Mouse (Mus musculus) skeletal muscle tissue, adult 2 months (tissue): ENCODE data around the gene Safb2.

ENCODE experiments used
- DNase-seq: peaks from one replicate; pipeline ENCODE4 v3.0.0-alpha.2; 2012; ENCODE audit warnings: low read depth, low spot score

Gene Safb2

GRCm38 (mm10) chr17:56560131-56560530 is 24.3 kb downstream of the Safb2 start:
- no peak for DNase-seq

- no peak for DNase-seq
Observed at GRCm38 (mm10) chr17:56559386-56559785, 25.0 kb downstream of the Safb2 start.

DNA sequence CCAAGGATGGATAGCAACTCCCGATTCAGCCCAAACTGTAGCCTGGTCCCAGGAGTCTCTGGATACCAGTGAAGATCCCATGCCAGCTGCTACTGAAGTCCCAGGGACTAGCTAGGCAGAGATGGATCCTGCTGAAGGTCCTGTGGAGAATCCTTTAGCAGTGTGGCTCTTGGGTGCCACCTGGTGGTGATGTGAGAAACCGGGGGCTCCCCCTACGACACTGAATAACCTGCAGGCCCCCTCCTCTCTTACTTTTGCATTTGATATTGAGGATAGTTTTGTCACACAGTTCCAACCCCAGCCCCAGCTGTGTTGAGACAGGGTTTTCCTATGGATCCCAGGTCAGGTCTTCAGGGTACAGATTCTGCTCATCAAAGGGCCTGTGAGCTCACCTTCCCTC is 25.9 kb downstream of the Safb2 start:
- DNase-seq, result peak; percentile 36

GRCm38 (mm10) chr17:56554122-56554551 is 30.2 kb downstream of the Safb2 start, which contains the start of gene Gm20219:
TSS of gene Gm20219 (minus strand) at chr17:56554387.
- no peak for DNase-seq

GRCm38 (mm10) chr17:56552781-56553363 is 31.5 kb downstream of the Safb2 start:
- DNase-seq, result peak; percentile 60

DNA sequence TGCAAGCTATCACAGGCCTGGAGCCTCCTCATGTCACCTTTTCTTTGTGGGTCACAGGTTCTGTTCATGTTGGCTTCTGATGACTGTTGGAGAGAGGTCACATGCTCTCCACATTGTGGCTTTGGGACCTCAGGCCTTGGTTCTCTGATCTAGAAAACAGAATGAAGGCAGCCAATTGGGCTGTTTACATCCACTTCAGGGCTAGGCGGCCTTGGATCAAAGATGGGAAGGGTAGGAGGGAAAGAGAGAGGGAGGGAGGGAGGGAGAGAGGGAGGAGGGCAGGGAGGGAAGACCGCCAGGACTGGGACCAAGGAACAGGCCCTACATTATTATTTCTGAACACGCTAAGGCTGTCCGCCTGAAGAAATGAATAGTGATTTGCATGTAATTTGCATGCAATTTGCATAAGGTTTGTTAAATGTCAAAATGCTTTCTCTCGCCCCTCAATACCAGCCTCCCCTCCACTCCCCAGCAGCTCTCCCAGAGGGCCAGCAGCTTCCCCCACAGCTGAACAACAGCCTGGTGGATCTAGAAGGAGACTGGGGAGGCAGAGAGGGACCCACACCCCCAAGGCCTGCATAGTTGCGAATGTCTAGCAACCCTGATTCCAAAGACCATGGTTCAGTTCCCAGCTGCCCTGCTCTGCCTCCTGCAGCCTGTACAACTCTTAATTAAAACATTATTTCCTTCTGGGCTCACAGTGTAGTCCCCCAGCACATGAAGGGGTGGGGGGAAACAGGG is 32.4 kb downstream of the Safb2 start:
- DNase-seq, result no peak

DNA sequence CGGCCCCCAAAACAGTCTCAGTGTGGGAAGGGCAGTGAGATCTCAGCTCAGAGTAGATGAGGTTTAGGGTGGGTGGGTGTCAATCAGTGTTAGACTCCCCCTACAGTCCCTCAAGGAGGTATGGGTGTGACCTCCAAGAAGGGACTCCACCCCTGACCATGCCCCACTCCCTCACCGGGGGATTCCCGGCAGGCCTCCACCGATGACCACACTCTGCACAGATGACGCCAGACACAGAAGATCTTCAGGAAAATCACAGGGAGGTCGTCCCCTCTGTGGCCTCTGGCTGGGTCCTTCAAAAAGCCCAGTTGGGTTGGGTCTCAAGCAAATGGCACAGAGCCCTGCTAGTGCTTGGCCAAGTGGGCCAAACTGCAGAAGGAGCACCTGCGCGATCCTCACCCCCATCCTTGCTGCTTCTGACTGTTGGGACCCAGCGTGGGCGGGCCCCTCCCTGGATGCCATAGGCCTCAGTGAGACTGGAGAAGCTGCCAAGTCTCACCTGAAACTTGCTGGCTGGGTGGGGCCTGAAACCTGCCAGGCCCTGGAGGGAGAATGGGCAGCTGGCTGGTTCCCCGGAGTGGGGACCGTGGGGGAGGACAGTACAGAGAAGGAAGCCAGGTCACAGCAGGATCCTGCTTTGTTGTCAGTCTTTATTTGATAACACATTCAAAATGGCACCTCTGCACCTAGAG is 33.5 kb downstream of the Safb2 start:
- DNase-seq, result no peak

DNA sequence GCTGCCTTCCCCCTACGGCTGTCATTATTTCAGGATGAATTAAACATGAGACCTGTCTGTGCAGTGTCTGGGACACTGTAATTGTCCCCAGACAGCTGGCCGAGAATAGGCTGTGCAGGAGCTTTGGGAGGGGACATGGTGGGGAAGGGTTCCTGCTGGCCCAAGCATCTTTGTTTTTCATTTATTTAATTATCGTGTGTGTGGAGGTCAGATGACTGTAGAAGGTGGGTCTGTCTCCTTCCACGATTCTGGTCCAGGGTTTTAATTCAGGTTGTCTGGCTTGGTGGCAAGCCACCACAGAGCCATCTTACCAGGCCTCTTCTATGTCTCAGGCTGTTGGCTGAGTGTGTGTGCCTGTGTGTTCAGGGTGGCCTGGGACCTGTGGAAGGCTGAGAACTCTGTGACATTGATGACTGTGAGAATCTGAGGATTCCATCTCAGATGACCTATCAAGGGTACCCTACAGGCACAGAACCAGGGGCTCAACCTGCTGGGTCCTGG is 35.7 kb downstream of the Safb2 start:
- no peak for DNase-seq

DNA sequence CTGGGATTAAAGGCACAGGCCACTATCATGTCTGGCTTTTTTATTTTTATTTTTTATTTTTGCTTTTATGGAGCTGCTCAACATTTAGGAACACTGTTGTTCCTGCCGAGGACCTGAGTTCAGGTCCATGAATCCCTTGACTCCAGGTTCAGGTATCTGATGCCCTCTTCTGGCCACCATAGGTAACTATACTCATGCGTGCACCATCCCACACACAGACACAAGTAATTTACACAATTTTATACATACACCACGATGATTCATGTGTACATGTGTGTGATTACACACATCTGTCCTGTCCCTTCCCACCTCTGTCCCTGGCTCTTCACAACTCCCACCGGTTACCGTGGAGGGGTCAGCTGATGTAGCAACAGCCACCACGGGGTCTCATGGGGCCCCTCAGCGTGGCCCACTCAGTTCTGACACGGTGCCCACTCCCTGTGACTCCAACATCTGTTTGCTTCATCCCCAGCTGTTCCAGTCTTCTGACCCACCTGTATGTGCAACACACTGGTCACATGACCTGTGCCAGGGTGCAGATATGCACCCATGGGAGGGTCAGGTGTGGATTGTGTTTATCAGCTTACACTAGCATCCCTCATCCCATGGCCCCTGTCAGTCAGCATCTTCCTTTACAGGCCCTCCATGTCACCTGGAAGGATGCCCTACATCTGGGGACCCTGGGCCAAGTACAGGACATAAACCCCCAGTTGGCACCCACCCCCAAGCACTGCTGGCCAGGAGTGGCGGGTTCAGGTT is 36.4 kb downstream of the Safb2 start:
- no peak for DNase-seq

- DNase-seq, result peak; percentile 80
Observed at GRCm38 (mm10) chr17:56547116-56547845, 37.1 kb downstream of the Safb2 start.

GRCm38 (mm10) chr17:56546576-56546975 is 37.8 kb downstream of the Safb2 start:
- DNase-seq, result no peak

GRCm38 (mm10) chr17:56545945-56546344 is 38.4 kb downstream of the Safb2 start:
- no peak for DNase-seq

- DNase-seq, result no peak
Observed at GRCm38 (mm10) chr17:56544699-56545387, 39.5 kb downstream of the Safb2 start.

GRCm38 (mm10) chr17:56543684-56544224 is 40.6 kb downstream of the Safb2 start:
- no peak for DNase-seq

DNA sequence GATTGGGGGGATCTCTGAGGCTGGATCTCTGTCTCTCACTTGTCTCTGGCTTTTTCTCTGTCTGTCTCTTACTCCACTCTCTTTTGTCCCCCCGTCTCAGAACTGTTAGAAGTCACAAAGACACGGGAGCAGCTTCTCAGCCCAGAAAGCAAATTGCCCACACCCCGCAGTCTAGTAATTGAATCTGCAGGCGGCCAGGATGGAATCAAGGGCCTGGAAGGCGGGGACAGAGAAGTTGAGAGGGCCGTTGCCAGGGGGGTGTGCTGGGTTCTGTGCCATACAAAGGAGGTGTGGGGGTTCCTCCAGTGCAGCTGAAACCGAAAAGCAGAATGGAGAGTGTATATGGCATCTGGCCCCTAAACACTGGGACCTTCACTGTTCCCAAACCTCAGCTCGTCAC is 41.6 kb downstream of the Safb2 start:
- DNase-seq, result no peak

- no peak for DNase-seq
Observed at GRCm38 (mm10) chr17:56540562-56540975, 43.8 kb downstream of the Safb2 start.

GRCm38 (mm10) chr17:56537912-56538311 is 46.5 kb downstream of the Safb2 start:
- DNase-seq, result no peak

DNA sequence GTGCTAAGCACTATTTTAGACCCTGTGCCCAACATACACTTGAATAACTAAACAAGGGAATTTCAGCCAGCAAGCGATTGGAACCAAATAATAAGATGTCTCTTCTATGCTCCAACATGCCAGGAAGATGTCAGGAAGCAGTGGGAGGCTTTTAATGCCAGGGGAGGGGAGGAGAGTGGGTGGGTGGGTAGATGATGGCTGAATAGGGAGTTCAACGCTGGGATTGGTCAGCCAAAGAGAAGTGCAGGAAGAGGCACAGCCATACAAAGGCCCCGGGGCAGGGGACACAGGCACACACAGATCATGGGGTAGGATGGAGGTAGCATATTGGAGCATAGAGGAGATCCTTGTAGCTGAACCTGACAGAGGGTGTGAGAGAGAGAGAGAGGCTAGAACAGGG is 47.5 kb downstream of the Safb2 start:
- no peak for DNase-seq

GRCm38 (mm10) chr17:56536192-56536591 is 48.2 kb downstream of the Safb2 start:
- no peak for DNase-seq

DNA sequence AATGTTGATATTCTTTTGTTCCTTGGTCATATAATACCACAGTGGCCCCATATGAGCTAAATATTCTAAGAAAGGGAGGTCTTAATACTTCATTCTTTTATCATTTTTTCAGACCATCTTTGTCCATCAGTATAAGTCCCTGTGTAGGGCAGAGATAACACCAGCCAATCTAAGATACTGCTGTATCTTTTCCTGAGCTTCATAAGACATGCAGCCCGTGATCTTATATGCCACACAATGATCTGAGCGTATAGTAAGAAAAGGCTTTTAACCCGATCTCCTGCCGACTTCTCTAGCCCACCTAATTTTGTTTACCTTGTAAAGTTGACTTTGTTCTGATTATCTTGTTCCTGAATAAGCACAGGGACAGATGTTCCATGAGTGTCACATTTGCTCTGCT is 59.4 kb downstream of the Safb2 start:
- no peak for DNase-seq
